Mouse (Mus musculus): Measurements from ENCODE around the gene Dab2ip. TPM values are rescaled to one million over a fixed set of nuclear protein-coding genes. Genes with fewer than 3 reads are reported as not detected.

The Dab2ip gene
- polyA plus RNA-seq, 1 experiment from 2014 or later, result 66.6 TPM

DNA sequence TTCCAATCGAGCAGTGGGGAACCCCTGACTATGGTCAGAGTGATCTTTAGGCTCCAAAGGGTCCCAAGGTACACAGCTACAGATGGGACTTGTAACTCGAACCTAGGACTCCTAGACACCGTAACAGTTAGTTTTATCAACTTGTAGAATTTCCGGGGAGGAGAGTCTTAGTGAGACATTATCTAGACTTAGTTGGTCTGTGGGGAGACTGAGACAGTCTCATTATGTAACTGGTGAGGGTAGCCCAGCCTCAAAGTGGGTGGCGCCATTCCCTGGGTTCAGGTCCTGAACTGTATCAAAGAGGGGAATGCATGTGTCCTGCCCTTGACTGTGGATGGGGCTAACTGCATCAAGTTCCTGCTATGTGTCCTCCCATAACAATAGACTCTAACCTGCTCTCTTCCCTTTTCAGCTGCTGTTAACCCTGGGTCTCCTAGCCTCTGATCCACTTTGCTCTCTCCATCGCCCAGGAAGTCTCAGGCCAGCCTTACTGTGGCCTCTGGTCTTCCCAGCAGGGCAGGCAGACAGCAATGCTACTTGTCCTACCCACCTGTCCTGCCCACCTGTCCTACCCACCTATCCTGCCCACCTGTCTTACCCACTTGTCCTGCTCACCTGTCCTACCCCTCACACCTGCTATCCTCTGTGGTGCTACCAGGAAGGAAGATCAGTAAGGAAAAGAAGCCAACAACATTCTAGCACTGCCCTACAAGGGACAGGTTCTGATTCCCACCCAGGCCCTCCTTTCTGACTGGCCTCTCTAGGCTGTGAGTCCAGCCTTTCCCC lies 7.2 kb downstream of the Dab2ip start:
- H3K27ac ChIP-seq (replicated peaks), result no peak overlapping the region
- H3K4me1 ChIP-seq, result no peaks in the 10 kb centered on the region
- H3K9me3 ChIP-seq, result no peaks in the 10 kb centered on the region
- WGBS, result 87% methylated on average over 6 of the region's 6 CpGs
- no peaks in the 10 kb centered on the region for H3K36me3 ChIP-seq
- no peaks in the 10 kb centered on the region for H3K27me3 ChIP-seq
- no peak overlapping the region for H3K9ac ChIP-seq (replicated peaks)
- no peak overlapping the region for H3K4me3 ChIP-seq
- no peak for ATAC-seq (replicated peaks)
- no peak overlapping the region for H3K4me2 ChIP-seq (replicated peaks)

DNA sequence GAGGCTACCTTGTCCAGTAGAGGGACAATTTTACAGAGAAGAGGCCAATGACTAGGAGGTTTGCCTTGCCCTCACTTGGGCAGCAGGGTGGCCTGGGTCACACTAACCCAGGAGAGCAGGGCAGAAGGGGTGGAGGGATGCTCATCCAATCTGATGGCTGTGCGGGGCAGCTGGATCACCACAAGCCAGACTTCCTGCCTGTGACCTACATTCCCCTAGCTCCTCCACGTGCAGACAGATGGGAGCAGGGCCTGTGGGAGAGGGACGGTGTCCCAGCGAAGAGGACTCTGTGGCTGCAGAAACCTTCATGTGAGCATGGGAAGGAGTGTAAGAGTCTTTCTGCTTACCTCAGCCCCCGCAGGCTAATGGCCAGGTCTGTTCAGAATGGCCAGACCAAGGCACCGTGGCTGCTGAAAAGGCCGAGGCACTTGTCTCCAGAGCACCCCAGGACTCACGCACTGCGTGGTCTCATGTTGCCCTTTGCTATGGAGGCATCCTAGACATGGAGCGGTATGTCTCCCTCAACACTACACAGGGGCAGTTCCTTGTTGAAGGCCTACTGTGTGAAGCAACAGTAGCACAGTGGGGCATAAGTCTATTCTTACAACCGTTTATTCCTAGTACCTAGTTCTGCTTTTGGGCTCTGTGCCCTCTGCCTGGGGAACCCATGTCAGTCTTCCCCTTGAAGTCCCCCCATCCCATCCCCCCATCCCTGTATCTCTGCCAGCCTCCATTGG lies 9.1 kb downstream of the Dab2ip start:
- H3K27ac ChIP-seq (replicated peaks), result no peak overlapping the region
- H3K9me3 ChIP-seq, result no peaks in the 10 kb centered on the region
- no peaks in the 10 kb centered on the region for H3K36me3 ChIP-seq
- 91% methylated on average over 11 of the region's 11 CpGs for WGBS
- no peaks in the 10 kb centered on the region for H3K4me1 ChIP-seq
- no peaks in the 10 kb centered on the region for H3K27me3 ChIP-seq
- ATAC-seq (replicated peaks), result no peak
- no peak overlapping the region for H3K4me3 ChIP-seq
- no peak overlapping the region for H3K9ac ChIP-seq (replicated peaks)
- no peak overlapping the region for H3K4me2 ChIP-seq (replicated peaks)

DNA sequence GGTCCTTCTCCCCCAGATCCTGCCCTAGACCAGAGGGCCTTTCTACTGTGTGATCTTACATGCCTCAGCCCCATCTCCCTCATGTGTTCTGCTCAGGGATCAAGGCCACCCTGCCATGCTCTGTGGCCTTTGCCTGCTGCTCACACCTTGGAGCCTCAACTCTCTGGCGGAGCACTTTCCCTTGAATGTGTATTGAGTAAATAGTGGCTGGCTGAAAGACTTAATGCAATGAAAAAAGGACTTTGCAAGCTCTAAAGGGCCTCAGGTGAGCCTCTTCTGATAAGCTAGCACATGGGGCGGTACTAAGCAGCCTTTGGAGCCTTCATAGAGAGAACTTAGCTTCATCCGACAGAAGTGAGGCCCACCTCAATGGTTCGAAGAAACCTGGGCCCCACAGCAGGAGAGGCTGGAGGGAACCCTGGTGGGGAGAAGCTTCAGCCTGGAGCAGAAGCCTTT lies 9.7 kb downstream of the Dab2ip start:
- ATAC-seq (replicated peaks), result no peak
- Histone ChIP-seq H3K27ac (replicated peaks) (no peak overlapping the region), H3K36me3 (no peaks in the 10 kb centered on the region), H3K9ac (replicated peaks) (no peak overlapping the region), H3K27me3 (no peaks in the 10 kb centered on the region), H3K4me1 (no peaks in the 10 kb centered on the region), H3K4me2 (replicated peaks) (no peak overlapping the region), H3K9me3 (no peaks in the 10 kb centered on the region), H3K4me3 (no peak overlapping the region)
- 89% methylated on average over 4 of the region's 4 CpGs for WGBS

DNA sequence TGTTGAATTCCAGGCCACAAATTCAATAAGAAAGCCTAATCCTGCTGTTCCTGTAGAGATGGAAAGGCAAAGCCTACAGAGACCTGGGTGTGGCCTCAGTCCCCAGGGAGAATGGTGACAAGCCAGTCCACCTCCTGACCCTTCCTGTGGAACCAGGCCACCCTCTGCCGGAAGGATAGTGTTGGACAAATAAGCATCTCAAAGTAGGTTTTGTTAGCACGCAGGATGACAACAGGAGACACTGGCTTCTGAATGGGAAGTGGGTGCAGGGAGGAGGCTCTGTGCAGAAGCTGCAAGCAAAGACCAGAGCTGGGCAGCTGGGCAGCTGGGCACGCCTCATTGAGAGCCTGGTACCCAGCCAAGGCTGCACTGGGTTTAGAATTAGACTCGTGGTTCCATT lies 12.7 kb downstream of the Dab2ip start:
- Histone ChIP-seq H3K36me3 (no peaks in the 10 kb centered on the region), H3K4me3 (no peak overlapping the region), H3K9ac (replicated peaks) (no peak overlapping the region), H3K27ac (replicated peaks) (no peak overlapping the region), H3K4me2 (replicated peaks) (no peak overlapping the region), H3K9me3 (no peaks in the 10 kb centered on the region), H3K27me3 (no peaks in the 10 kb centered on the region), H3K4me1 (no peaks in the 10 kb centered on the region)
- no peak for ATAC-seq (replicated peaks)
- WGBS, result 59% methylated on average over 4 of the region's 4 CpGs

DNA sequence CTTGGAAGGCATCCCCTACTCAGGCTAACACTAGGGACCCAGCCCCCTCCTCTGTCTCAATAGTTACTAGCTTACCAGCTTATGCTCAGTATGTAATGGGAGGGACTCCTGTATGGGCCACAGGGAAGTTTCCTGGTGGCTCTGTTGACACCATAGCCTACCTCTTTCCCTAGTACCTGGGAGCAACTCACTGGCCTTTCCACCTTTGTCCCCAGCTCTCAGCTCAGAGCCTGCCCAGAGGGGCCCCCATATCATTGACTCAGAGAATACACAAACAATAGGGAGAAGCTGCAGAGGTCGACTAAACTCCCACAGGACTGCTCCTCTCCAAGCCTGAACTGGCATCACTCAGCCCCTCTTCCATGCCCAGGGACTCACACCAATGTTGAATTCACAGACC lies 16.6 kb downstream of the Dab2ip start:
- H3K9me3 ChIP-seq, result no peaks in the 10 kb centered on the region
- H3K4me3 ChIP-seq, result no peak overlapping the region
- H3K36me3 ChIP-seq, result no peaks in the 10 kb centered on the region
- no peaks in the 10 kb centered on the region for H3K27me3 ChIP-seq
- no peak overlapping the region for H3K4me2 ChIP-seq (replicated peaks)
- no peaks in the 10 kb centered on the region for H3K4me1 ChIP-seq
- no peak overlapping the region for H3K27ac ChIP-seq (replicated peaks)
- no peak overlapping the region for H3K9ac ChIP-seq (replicated peaks)
- 48% methylated on average over 1 of the region's 1 CpGs for WGBS
- no peak for ATAC-seq (replicated peaks)

DNA sequence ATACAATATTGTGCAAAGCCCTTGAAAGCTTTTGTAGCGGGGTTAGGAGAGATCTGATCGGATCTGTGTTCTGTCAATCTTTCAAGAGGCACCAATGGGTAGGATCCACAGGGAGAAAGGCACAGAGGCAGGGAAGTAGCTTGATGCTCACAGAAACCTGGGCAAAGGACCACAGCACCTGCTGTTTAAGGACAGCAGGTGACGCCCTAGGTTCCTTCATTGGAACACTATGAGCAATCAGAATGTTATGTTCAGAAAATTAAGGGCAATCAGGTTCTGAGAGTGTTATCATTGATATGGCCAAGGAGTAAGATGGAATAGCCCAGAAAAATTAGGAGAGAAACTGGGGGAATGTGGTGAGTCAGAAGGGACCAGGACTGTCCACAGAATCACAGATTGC lies 18.6 kb downstream of the Dab2ip start:
- H3K9me3 ChIP-seq, result no peaks in the 10 kb centered on the region
- no peaks in the 10 kb centered on the region for H3K36me3 ChIP-seq
- peaks cover 13% of the 10 kb centered on the region; the same call in 1 of the 2 replicates for H3K27me3 ChIP-seq
- no peak overlapping the region for H3K27ac ChIP-seq (replicated peaks)
- peaks cover 6% of the 10 kb centered on the region for H3K4me1 ChIP-seq
- no peak overlapping the region for H3K4me3 ChIP-seq
- no peak overlapping the region for H3K4me2 ChIP-seq (replicated peaks)
- no peak for ATAC-seq (replicated peaks)
- 89% methylated on average over 3 of the region's 3 CpGs for WGBS
- H3K9ac ChIP-seq (replicated peaks), result no peak overlapping the region

DNA sequence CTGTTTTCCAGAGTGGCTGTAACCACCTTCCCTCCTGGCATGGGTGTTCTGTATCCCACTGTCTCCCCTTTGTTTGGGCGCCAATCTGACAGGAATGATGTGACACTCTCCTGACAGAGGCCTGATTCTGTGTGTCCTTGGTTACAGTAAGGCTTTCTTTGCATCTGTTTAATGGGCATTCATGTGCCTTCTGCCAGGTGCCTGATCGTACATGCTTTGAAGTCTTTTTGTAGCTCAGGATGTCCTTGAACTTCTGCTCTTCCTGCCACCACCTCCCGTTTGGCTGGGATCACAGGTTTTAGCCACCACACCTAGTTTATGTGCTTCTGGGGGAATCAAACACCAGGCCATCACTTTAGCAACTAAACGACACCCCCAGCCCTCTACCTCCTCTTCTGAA lies 22.0 kb downstream of the Dab2ip start:
- WGBS, result 61% methylated on average over 4 of the region's 4 CpGs
- no peak for ATAC-seq (replicated peaks)
- no peak overlapping the region for H3K27ac ChIP-seq (replicated peaks)

DNA sequence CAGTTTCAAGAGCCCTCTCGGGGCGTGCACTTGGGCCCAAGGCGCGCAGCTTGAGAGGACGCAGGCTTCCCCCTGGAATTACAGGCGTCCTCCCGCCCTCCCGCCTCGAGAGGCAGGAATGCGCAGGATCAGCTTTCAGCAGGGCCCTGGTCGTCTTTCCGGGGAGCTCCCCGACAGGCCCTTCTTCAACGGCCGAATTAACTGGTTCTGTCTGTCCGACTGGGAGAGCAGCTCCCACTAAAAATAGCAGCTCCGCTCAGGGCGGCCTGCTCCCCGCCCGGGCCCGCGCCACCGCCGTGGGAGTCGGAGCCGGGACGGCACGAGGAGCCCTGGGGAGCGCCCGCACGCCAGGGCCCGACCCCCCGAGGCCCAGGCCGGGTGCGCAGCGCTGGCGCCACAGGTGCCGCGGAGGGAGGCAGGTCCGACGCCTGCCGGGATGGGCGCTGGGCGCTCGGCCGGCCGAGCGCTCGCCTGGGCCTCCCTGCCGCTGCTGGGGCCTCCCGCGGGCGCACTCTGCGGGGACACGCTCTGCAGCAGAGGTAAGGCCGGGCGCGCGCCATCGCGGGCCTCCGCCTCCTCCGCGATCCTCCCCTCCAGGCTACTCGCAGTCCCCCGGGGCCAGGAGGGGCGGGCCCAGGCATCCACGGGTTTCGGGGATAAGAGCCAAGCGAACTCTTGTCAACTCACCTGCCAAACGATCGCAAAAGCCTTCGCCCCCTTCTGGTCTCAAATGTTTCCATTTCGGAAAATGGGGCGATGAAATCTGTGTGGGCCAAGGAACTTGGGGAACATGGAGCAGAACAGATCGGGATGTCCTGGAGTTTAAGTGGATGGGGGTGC lies 23.7 kb downstream of the Dab2ip start:
- Histone ChIP-seq H3K4me2 (replicated peaks) (peak overlapping the region; percentile 85), H3K27me3 (peaks cover 34% of the 10 kb centered on the region; the same call in 1 of the 2 replicates), H3K9ac (replicated peaks) (peak overlapping the region; percentile 50), H3K4me3 (peak overlapping the region; percentile 47), H3K27ac (replicated peaks) (no peak overlapping the region), H3K9me3 (no peaks in the 10 kb centered on the region), H3K36me3 (no peaks in the 10 kb centered on the region), H3K4me1 (peaks cover 20% of the 10 kb centered on the region)
- ATAC-seq (replicated peaks), result peak; percentile 53
- under 1% methylated on average over 76 of the region's 76 CpGs for WGBS

More for the DNA sequence above, 22.0 kb downstream of the Dab2ip start:
- no peak overlapping the region for H3K4me3 ChIP-seq
- peaks cover 32% of the 10 kb centered on the region; the same call in 1 of the 2 replicates for H3K27me3 ChIP-seq
- H3K4me2 ChIP-seq (replicated peaks), result no peak overlapping the region
- H3K9ac ChIP-seq (replicated peaks), result no peak overlapping the region
- H3K36me3 ChIP-seq, result no peaks in the 10 kb centered on the region
- H3K4me1 ChIP-seq, result peaks cover 20% of the 10 kb centered on the region
- H3K9me3 ChIP-seq, result no peaks in the 10 kb centered on the region

DNA sequence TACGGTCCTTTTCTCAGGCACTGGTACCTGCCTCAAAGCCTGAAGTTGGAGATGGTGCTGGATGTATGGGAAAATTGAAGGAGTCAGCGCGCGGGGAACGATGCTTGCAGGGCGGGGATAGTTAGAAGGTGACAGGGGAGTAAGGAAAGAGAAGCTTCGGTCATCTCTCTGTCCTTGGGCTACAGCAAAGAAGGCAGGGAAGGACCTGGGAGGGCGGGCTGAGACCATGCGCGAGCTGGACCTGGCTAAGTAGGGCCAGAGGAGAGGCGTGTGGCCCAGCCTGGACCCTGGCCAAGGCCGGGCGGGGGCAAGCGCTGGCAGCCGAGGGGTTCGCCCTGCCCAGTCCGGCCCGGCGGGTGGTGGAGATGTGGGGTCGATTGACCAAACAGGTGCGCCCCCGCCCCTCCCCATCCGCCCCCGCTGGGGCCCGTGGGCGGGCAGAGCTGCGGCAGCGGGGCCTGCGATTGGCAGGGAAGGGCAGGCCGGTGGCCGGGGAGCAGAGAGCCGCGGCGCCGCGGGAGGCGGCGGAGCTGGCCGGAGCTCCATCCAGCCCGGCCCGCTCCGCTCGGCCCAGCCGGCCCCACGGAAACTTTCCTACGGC lies 24.4 kb downstream of the Dab2ip start:
- H3K27ac ChIP-seq (replicated peaks), result no peak overlapping the region
- H3K4me2 ChIP-seq (replicated peaks), result peak overlapping the region; percentile 85
- no peaks in the 10 kb centered on the region for H3K36me3 ChIP-seq
- WGBS, result under 1% methylated on average over 42 of the region's 46 CpGs
- H3K9me3 ChIP-seq, result no peaks in the 10 kb centered on the region
- peaks cover 34% of the 10 kb centered on the region; the same call in 1 of the 2 replicates for H3K27me3 ChIP-seq
- 0 out of 2 replicates have a peak, but pooled peaks have one; percentile 46 for ATAC-seq (replicated peaks)
- peak overlapping the region; percentile 50 for H3K9ac ChIP-seq (replicated peaks)
- H3K4me3 ChIP-seq, result peak overlapping the region; percentile 47
- H3K4me1 ChIP-seq, result peaks cover 20% of the 10 kb centered on the region

DNA sequence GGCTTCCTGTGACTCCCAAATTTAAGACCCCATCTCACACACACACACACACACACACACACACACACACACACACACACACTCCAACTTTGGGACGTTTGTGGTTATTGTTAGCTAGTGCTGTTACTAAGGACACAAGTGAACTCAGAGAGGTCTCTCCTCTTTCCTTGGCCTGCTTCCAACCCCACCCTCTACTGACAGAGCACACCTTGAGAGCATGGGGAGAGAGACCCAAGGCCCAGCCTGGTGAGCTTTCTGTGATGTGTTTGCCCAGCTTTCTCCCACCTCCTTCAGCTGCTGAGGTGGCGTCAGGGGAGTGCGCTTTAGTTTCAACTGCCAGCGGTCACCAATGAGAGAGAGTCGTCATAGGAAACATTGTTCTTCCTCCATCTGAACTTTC lies 25.3 kb downstream of the Dab2ip start:
- no peak overlapping the region for H3K27ac ChIP-seq (replicated peaks)
- no peaks in the 10 kb centered on the region for H3K36me3 ChIP-seq
- H3K9ac ChIP-seq (replicated peaks), result no peak overlapping the region
- H3K27me3 ChIP-seq, result peaks cover 34% of the 10 kb centered on the region; the same call in 1 of the 2 replicates
- H3K9me3 ChIP-seq, result no peaks in the 10 kb centered on the region
- H3K4me1 ChIP-seq, result peaks cover 20% of the 10 kb centered on the region
- no peak overlapping the region for H3K4me3 ChIP-seq
- peak overlapping the region; percentile 85; the same call in 1 of the 2 replicates for H3K4me2 ChIP-seq (replicated peaks)
- WGBS, result 62% methylated on average over 5 of the region's 5 CpGs
- no peak for ATAC-seq (replicated peaks)

DNA sequence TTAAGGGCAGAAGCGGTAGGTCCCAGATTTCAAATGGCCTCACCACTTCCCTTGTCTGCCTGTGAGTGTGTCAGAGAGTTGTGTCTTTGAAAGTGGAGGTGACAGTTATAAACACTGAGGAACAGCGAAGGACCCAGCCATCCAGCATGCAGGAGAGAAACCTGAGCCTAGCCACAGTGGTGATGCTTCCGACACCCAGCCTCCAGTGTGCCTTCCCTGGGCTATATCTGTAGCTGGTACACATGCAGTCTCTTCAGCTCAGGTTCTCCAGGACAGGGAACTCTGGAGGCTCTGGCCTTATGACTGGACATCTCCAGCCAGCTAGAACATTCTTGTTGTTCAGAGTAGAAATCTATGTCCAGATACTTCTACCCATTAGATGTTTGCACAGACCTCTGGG lies 25.9 kb downstream of the Dab2ip start:
- no peaks in the 10 kb centered on the region for H3K9me3 ChIP-seq
- WGBS, result 97% methylated on average over 3 of the region's 3 CpGs
- no peak overlapping the region for H3K9ac ChIP-seq (replicated peaks)
- no peak overlapping the region for H3K4me2 ChIP-seq (replicated peaks)
- no peaks in the 10 kb centered on the region for H3K36me3 ChIP-seq
- H3K27ac ChIP-seq (replicated peaks), result no peak overlapping the region
- H3K4me3 ChIP-seq, result no peak overlapping the region
- H3K4me1 ChIP-seq, result peaks cover 20% of the 10 kb centered on the region
- no peak for ATAC-seq (replicated peaks)
- H3K27me3 ChIP-seq, result peaks cover 34% of the 10 kb centered on the region; the same call in 1 of the 2 replicates

Measured in forebrain, embryonic 15.5 days (tissue).